Mouse (Mus musculus) heart, adult 11 months (tissue): ENCODE measurements at regions not wholly inside any gene's neighbourhood (a gene's known extent, or its start where the extent isn't known, plus 50 kb on each side); places are given as distances from the start of the nearest gene placed in this dataset.

Experiments
- DNase-seq: peaks from one replicate; pipeline ENCODE4 v3.0.0; 2022

GRCm38 (mm10) chr11:113032487-113033228, 250.6 kb downstream of the Sox9 start:
- DNase-seq = no peak

DNA sequence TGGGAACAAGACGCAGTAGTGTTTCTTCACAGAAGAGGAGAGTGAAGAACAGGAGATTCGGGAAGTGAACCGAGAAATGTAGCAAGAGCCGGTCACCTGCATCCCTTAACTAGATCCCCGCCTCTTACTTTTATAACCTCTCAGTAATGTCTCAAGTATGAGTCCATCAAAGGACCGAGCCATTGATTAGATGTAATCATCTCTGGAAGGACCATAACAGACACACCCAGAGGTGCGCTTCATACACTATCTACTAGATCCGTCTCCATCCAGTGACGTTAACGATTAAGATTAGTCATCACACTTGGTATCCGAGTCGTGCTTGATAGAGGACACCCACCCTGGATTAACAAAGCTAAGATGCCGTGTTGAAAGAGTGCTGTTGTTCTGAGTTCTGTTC, 252.9 kb downstream of the Sox9 start:
- DNase-seq = no peak

DNA sequence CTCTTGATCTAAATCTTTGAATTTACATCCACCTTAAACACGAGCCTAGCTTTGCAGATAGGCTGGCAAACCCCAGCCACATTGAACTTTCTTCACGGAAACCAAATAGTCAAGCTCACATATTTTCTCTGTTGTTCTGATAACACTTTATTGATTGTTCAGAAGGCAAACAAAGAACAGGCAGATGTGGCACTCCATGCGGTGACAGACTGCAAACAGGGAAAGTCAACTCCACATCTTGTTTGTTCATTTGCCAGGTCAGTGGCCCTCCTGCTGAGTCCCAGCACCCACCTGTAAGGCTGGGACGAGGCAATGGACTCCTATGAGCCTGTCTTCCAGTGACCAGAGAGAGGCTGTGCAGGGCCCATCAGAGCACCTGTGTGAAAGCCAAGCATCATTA, 255.7 kb downstream of the Sox9 start:
- DNase-seq = no peak

- DNase-seq = no peak
These were observed 260.7 kb downstream of the Sox9 start for GRCm38 (mm10) chr11:113042710-113043109.

- DNase-seq = peak; percentile 92
These were observed 264.4 kb downstream of the Sox9 start for GRCm38 (mm10) chr11:113046200-113047051.

DNA sequence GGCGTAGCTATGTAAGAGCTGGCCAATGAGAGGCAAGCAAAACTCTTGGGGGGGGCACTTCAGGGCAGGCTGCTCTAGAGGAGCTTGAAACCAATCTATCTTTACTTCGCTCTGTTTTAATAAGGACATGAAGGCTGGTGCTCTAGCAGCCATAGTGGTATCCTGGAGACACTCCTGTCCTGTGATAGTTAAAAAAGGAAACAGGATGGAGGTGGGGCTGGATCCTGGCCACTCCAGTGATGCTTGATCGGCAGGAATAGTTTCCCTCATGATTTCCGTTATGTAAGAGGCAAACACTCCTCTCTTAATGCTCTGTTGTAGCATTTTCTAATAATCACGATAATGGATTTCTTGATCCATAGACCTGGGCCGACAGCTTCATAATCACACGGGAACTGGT, 266.1 kb downstream of the Sox9 start:
- peak; percentile 92 for DNase-seq

- DNase-seq = no peak
These were observed 267.6 kb downstream of the Sox9 start for GRCm38 (mm10) chr11:113049593-113049992.

- no peak for DNase-seq
These were observed 270.5 kb downstream of the Sox9 start for GRCm38 (mm10) chr11:113052536-113052935.

- peak; percentile 97 for DNase-seq
These were observed 274.1 kb downstream of the Sox9 start for GRCm38 (mm10) chr11:113056042-113056632.

GRCm38 (mm10) chr11:113056824-113057223, 274.8 kb downstream of the Sox9 start:
- peak; percentile 92 for DNase-seq

DNA sequence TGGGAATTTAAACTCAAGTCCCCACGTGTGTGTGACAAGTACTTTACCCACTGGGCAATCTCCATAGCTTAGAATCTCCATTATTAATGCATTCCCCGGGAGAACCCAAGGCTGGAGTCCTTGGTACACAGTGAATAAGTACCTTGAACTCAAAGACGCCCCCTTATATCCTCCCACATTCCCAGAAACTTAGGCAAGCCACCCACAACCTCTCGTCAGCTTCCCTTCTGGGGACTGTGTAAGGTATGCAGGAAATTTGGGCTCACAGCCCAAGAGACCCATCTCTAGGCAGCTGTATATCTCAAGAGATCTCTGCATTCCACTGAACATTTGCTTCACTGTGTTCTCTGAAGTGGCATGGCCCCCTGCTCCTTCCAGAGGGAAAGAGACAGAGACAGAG, 288.3 kb downstream of the Sox9 start:
- no peak for DNase-seq

DNA sequence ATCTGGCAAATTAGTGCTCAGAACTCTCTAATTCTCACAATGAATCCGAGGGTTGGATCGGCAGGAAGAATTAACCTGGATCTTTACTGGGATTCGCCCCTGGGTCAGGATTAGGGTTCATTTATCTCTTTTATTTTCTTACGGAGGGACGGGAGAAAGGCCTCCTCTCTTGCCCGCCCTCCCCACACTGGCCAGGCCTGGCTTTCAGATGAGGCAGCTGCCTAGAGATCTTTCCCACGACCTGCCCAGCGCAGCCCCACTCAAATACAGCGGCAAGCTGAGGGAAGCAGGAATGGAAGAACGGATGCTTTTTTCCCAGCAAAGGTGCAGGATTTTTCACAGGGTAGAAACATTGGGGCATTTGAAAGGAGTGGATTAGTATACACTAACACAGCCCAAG, 289.9 kb downstream of the Sox9 start:
- DNase-seq = no peak

DNA sequence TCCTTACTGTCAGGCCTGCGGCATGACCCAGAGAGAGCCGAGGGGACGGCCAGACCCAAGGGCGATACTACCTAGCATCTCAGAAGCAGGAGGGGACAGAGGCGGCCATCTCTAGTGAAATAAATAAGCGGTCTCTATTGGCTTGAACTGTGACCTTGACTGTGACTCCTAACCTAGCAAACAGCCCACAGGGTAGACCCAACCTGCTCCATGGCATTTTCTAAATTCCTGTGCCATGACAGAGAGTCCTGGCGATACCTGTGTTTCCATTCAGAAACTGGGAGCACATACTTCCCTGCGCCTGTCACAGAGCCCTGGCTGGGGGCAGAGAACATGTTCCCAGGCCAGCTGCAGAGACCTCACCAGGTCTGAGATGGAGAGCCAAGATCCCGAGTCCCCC, 292.3 kb downstream of the Sox9 start:
- no peak for DNase-seq

DNA sequence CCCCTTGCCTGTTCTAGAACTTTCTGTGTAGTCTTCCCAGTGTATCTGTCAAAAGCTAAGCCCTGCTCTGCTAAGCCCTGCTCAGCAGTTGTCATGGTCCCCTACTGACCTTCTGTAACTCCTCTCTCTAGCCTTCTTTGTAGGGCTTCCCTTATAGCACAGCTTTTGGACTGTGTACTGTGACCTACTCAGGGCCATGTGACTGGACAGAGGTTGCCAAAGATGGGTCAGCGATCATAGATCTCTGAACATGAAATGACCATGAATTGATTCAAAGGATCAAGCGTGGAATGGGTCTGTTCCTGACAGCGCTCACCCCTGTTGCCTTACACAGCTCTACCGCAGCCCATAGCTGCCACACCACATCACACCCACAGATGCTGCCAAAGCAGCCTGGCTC, 294.3 kb downstream of the Sox9 start:
- no peak for DNase-seq

DNA sequence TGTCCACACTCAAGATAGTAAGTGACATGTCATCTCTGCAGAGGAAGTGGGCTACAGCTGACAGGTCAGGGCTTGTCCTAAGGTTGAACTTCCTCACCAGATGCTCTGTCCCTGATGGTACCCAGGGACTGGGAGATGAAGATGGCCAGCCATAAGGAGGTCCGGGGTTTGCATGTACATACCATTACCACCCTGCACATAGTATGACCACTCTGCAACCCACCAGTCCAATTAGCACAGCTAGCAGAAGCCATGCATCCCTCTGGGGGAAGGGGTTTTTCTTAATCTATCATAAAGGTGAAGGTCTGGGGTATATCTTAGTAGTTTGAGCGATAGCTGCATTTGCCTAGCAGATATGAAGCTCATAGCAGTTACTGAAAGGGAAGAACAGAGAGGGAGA, 298.3 kb downstream of the Sox9 start:
- no peak for DNase-seq

DNA sequence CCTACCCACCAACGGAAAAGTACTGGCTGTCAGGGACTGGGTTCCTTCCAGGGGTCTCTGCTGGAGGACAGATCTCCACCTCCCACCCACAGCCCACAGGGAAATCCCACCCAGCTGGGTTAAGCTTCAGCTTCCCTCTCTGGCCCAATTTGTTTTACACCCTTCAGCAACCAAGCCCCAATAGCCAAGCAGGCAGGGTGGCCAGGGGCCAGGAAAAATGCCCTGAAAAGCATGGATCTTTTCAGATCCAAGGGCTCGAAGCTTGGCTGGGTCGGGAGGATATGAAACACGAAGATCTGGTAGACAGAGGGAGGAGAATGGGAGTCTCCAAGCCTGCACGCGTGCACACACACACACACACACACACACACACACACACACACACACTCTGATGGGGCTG, 302.4 kb downstream of the Sox9 start:
- no peak for DNase-seq

DNA sequence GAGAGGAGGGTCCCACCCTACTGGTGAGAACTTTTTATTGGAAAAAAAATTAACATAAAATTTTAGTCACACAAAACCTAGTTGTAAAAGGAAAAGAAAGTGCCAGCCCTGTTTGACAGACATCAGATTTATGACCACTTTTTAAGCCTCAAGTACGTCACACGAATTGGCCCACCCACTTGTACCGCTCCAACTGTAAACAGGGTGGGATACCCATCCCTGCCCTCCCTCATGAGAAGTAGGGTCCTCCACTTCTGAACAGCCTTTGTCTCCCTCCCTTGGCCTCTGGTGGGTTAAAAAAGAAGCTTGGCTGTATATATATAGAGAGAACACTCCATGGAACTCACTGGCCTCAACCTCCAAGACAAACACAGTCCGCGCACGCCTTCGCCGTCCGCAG, 303.5 kb downstream of the Sox9 start:
- DNase-seq = no peak

DNA sequence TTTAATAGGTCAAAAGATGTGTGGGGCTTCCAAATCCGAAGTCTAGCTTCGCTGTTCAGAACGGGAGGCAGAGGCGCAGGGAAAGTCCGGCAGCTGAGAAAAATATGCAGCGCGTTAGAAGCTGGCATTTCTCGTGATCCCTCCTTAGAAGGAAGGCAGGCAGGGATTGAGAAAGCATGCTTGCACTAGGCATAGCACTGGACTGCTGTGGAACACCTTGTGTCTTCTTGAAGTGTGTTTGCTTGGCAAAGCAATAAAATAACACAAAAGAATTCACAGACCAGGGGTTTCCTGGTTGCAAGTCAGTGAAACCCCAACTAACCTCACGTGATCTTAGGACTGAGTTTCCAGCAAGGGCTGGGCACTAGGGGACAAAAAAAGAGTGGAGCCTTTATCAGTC, 305.1 kb downstream of the Sox9 start:
- DNase-seq = no peak

- DNase-seq = no peak
These were observed 307.8 kb downstream of the Sox9 start for GRCm38 (mm10) chr11:113089637-113090351.

DNA sequence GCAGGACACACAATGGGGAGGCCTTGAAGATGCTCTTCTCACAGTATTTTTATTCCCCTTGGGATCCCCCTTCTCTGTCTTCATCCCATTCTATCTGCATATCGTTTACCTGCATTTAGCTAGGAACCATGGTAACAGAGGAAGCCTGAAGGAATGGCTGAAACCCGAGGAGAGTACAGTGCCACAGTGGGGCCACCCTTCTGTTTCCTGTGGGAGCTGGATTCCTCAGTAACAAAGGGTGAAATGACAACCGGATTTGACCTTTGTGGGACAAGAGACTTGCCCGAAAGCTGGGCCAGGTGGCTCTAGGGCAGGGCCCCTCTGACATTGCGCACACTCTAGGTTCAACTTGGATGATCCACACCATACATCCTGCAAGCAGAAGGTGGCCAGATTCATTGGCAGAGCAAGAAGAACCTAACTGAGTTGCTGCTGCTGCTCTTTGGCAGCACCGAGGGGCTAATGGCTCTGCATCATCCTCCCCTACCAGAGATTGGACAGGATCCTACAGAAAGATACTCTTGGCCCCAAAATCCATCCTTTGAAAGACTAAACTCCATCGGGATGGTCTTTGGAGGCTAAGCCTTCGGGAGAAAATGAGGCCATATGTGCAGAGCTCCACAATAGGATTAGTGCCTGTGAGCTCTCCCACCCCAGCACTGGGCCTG, 310.0 kb downstream of the Sox9 start:
- DNase-seq = no peak

DNA sequence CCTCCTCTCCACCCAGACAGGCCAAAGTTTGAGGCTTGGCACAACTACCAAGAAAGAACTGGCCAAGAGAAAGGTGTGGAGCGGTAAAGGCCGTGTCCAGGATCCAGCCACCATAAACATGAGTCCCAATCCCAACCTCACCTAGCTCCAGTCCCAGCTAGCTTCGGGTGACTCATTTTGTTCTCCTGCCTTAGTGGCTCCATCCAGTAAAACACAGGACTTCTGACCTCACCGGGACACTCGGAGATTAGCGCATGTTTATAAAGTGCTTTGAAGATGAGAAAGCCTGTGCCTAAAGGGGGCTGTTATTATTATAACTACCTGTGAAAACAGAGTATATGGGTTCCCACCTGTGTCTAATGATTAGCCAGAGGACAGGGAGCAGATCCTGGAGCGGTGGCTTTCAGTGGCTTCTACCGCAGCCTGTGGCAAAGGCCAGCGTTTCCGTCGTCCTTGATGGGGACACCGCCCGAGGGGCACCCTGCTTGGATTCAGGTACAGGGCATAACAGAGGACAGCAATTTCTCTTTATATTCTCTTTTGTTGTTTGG, 311.9 kb downstream of the Sox9 start:
- DNase-seq = no peak

GRCm38 (mm10) chr11:113095625-113096024, 313.6 kb downstream of the Sox9 start:
- DNase-seq = no peak
